Mouse (Mus musculus): ENCODE results near the gene Il2.

The Il2 gene

DNA sequence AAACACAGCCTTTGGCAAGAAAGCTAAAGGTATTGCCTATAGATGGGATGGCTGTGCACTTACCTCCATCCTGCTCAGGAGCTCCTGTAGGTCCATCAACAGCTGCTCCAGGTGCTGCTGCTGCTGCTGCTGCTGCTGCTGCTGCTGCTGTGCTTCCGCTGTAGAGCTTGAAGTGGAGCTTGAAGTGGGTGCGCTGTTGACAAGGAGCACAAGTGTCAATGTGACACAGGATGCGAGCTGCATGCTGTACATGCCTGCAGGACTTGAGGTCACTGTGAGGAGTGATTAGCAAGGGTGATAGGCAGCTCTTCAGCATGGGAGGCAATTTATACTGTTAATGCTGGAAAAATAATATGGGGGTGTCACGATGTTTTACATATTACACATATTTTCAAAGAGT lies at the start of gene Il2:
Gene Il2, minus strand, starts transcription at position 305 of the 400 bp plus-strand sequence.
- DNase-seq (ENCODE audit: low spot score): no peak

DNA sequence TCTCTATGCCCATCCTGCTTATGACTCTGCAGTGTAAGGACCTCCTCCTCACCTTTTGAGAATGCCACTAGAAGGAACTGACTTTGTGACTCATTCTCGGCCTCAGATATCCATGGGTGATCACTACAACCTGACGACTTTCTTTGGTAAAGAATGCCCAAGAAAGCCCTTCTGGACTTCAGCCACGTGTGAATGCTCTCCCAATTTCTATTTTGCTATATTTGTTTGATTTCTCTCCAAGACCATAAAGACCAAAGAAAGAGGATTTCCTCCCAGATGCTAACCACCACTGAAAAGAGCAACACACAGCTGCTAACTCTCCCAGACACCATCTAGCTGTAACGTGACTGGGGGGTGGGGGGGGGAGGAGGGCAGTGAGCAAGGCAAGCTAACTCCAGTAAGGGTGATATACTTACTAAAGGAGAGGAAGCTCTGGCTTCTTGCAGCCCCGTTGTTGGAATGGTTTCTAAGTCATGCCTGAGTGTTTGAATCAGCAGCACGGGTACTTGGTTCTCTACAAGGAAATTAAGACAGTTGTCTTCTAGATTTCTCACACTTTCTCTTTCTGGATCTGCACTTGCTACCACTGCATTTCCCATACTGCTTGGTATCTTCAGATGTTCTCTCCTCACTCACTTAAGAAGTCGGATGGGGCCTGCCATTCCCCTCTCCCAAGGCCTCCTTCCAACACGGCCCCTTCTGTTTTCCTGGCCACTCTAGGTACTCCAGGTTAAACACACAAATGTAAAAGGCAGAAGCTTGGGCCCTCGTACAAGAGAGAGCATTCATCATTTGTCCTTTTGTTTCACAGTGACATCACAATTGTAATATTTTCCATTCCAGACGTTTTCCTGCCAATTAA lies 49.2 kb upstream of the Il2 start:
- no peak for DNase-seq (ENCODE audit: low spot score)

DNA sequence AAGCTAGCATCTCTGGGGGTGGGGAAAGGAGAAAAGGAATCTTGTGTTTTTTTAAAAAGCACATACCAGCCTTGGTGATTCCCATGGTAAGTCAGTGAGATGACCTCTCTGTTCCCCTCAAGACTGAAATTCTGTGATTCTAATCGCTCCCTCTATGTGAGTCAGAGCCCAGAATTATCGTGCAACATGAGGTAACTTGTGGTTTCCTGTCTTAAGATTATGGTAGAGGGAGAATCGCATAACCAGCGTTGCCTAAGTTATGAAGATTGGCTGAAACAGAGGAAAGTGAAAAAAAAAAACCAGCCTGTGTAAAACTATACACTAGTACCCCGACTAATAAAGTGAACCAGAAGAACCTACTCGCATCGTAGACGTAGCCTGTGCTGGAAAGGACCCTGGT lies 47.5 kb upstream of the Il2 start:
- no peak for DNase-seq (ENCODE audit: low spot score)

GRCm38 (mm10) chr3:37169283-37169682 lies 43.5 kb upstream of the Il2 start:
- no peak for DNase-seq (ENCODE audit: low spot score)

DNA sequence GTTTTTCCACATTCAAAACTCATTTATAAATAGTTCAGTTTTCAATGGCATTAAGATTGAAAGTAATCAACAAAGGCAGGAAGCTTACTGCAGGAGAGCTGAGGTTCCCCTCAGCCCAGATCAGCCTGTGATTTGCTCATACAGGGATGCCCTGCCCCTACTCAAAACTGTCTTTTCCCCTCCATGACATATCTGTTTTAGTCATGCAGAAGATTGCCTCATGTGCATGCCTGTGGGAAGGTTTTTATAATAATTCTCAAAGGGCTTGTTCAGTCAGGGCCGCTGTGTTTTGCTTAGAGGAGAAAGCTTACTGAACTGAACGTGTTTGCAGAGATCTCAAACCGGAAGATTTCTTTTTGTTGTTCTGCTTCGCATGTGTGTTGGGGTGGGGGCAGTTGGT lies 35.3 kb upstream of the Il2 start:
- DNase-seq (ENCODE audit: low spot score): no peak

DNA sequence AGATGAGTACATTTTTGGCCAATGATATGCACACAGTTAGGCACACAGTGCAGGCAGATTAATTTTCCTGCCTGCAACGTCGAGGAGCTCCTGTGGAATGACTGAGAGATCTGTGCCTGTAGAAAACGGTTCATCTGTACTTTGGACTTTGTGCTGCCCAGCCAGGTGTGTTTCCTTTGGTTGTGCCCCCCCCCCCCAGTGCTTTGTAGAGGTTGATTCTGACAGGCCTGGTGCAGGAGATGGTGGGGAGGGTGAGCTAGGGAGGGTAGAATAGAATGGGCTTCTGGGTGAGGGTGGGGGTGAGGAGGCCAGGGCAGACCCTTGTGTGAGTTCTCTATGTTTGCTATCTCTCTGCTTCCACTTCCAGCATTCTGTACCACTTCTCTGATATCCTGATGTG lies 32.5 kb upstream of the Il2 start:
- DNase-seq (ENCODE audit: low spot score): peak; percentile 37

DNA sequence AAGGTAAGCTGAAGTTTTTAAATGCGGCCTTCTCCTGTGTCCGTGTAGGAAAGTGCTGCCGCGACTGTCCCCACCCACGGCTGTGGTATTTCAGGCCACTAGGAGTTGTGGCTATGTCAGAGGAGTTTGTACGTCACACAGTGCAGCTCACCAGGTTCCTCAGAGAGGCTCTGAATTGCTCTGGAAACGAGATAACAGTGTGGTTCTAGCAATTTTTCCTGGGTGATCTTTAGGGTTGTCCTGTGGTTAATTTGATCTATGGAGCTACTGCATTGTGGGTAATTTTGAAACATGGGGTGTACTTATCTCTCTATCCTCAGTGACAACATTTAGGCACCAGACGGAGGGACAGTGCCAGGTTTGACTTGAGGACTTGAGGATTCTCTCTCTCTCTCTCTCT lies 31.3 kb upstream of the Il2 start:
- no peak for DNase-seq (ENCODE audit: low spot score)

DNA sequence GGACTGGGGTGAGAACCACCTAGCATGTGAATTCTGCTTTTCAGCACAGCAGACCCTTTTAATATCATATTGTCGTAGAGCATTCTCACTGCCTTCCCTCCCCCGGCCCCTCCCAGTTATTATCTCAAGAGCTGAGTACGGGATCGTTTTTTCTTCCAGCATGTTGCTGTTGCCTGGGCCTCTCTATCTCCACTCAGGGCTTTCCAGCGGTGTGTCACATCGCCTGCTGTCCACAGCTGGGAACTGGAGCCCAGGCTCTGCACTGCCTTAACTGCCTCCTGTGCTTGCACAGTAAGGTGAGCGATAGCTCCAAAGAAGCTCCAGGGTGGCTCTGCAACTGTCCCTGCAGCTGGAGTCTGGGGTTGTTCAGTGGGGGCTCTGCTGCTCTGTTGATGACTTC lies 28.6 kb upstream of the Il2 start:
- no peak for DNase-seq (ENCODE audit: low spot score)

DNA sequence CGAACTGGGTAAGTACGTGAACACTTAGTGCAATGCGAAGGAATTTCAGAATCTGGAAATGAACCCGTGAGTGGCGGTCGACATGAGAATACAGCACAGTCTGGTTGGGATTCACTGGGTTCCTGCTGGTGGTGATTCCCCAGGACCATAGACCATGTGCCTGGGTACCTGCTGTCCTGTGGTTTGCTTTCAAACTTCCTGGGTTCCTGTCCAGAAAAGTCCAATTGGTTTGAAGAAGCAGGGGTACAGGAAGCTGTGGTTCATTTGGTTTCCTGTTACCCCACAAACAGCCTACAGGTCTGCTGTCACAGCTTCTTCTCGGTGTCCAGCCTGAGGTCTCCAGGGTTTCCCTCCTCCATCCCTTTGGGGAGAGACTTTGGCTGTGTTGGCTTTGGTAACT lies 27.2 kb upstream of the Il2 start:
- DNase-seq (ENCODE audit: low spot score): no peak

- DNase-seq (ENCODE audit: low spot score): no peak
Observed at GRCm38 (mm10) chr3:37152274-37152673, 26.5 kb upstream of the Il2 start.

DNA sequence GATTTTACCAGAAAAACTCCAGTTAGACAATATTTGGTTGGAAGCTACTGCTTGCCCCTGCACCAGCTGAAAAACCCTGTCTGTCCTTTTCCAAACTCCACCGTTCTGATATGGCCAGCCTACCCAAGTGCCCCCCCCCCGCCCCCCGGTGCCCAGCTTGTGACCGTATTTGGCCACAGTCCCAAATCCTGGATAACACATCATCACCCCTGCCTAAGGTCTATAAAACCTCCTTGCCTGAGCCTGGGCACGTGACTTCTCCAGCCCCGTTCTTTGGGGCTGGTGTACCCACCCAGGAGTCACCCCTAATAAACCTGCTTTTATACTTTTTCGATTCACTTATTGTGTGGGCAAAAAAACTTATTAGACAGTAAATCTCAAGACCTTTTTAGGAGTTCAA lies 21.1 kb upstream of the Il2 start:
- no peak for DNase-seq (ENCODE audit: low spot score)

DNA sequence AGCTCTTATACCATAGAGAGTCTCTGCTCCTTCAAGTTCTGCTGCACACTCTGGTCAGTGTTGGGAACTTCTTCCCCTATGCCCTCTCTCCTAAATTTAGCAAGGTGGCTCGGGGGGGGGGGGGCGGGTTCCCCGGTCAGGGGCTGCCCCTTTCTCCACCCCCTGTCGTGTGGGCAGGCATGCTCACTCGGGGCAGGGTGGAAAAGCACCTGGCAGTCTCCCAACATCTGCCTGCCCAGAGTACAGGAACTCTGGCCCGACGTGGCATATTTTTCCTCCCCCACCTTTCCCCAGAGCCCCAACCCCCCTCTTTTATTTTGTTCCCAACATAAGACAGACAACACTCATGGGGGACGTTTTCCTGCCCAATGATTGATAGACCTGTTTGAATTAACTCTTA lies 20.6 kb upstream of the Il2 start:
- no peak for DNase-seq (ENCODE audit: low spot score)

GRCm38 (mm10) chr3:37144979-37145378 lies 19.2 kb upstream of the Il2 start:
- no peak for DNase-seq (ENCODE audit: low spot score)

DNA sequence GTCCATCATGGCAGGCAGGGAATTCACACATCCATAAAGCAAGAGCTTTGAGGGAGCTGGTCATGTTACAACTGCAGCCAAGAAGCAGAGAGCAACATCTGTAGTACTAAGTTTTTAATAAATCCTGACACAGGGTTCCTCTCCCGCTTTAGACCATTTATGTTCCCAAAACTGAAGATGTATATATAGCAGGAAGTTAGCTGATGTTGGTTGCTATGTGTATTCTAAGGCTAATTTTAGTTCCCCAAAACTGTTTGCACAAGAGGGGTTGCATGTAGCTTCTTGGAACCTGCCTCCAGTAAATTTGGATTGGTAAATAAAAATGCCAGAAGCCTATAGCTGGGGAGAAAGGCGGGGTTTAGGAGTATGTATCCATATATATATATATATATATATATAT lies 16.1 kb upstream of the Il2 start:
- no peak for DNase-seq (ENCODE audit: low spot score)

DNA sequence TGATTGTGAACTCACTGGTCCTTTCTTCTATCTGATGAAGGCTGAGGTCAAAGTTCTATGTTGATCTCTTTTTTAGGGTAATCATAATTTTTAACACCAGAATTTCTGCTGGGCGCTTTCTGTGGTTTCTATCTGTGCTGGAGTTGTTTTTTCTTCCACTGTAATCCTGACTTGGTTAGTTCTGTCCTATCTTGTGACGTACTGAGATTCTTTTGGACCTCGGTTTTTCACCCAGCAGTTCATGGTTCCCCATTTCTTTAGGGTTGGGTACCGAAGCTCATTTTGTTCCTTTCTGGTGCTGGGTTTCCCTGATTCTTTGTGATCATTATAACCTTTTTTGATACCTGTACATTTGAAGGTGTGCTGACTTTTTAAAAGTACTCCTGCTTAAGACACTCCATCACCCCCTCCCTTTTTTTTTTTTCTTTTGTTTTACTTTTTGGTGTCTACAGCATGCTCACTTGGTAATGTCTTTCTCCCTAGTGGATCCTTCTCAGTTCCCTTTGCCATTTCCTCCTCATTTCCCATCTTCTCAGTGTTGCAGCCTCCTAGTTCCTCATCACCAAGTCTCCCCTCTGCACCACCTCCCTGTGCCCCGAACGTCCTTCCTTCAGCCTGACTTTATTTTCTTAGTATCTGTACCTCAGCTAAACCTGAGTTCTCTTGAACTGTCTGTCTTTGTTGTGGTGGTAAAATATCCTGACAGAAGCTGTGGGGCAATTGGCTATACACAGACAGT lies 14.6 kb upstream of the Il2 start:
- DNase-seq (ENCODE audit: low spot score): no peak

DNA sequence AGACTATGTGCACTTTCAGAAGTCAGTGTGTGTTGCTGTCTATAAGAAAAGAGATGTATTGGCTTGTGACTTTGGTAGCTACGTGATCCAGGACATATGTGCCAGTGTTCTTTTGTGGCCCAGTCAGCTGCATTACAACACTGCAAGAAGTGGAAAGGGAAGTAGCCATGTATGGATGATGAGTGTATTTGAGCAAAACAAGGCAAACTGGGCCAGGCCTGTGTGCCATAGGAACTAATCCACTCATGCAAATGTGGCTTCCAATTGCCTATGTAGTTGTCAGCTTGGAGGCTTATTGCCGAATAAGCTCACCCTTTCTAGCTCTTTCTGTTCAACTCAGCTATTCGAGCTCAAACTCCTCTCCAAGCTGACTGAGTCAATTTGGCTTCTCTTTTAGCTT lies 13.4 kb upstream of the Il2 start:
- no peak for DNase-seq (ENCODE audit: low spot score)

GRCm38 (mm10) chr3:37137231-37137630 lies 11.5 kb upstream of the Il2 start:
- DNase-seq (ENCODE audit: low spot score): no peak

GRCm38 (mm10) chr3:37129063-37129462 lies 3.3 kb upstream of the Il2 start:
- no peak for DNase-seq (ENCODE audit: low spot score)

DNA sequence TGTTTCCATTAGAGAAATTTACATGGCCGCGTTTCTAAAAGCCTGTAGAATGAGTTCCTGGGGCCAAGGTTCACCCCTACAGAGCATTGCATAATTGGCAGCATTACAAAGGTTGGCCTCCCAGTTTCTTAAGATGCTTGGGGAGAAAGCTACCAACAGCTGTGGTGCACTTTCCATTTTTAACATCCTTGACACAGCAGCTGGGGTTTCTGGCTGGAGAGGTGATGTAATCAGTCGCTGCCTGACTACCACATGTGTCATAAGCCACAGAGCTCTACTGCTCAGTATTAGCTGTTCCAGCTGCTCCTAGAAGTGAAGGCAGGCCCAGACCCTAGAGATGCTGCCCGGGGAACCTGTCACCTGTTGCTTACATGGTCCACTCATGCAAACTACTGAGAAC lies 2.5 kb upstream of the Il2 start:
- DNase-seq (ENCODE audit: low spot score): no peak

DNA sequence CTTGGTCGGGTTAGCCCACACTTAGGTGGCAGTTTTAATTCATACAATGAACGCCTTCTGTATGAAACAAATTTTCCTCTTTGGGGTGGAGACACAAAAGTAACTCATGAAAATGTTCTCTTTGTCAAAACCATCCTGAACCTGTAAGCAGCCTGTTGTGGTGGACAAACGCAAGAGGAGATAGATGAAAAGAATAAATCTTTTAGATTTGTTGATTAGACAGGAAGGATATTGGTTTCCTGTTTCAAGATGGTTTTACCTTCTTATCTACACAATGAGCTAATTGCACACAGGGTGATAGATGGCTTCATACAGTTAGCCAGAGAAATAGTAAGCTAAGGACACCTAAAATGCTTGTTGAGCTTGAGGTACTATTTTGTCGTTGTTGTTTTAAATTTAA lies 403 bp upstream of the Il2 start:
- no peak for DNase-seq (ENCODE audit: low spot score)

DNA sequence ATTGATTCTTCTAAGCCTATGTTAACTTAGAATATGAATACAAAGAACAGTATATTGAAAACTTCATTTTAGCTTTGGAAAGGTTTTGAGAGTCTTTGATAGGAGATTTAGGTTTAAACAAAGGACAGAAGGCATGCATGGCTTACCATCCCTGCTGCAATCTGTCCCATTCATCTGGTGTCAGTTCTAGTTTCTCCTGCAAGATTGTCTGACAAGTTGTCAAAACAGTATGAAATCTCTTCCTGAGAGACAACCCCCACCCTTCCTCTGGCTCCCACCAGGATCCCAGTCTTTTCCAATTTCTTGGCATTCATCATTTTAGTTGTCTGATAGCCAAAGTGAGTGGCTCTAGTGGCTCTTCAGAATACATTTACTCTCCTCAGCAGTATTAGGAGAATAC lies 35.0 kb downstream of the Il2 start:
- DNase-seq (ENCODE audit: low spot score): no peak

- DNase-seq (ENCODE audit: low spot score): no peak
Observed at GRCm38 (mm10) chr3:37084860-37085259, 40.9 kb downstream of the Il2 start.

GRCm38 (mm10) chr3:37073211-37073610 lies 52.5 kb downstream of the Il2 start:
- DNase-seq (ENCODE audit: low spot score): peak; percentile 9
